8 mouse cellular contexts compared by ENCODE assay signal in genomic region chr7:28467213-28467751, GRCm38 (mm10). TPM values are rescaled to one million over a fixed set of nuclear protein-coding genes. Genes with fewer than 3 reads are reported as not detected.
A peak's percentile ranks its signal among the peaks of the same experiment; 100 is the strongest.
DNase-seq lines count a peak whose midpoint lies in the region; ATAC-seq lines count a peak whose summit lies in the region.
"Had no signal": no experiment of that assay in that cellular context is flagged by ENCODE, and none has a peak within 500 bp of the region (broad histone marks: within the 10 kb centered on the region; RNA-seq: fewer than 3 reads in every experiment).

No protein-coding gene starts in this region.

- ATAC-seq in neural tube, embryonic 15.5 days (ENCODE audit: low FRiP score), result no peak

- H3K9me3 ChIP-seq in neural tube, embryonic 15.5 days (replicated peaks), result no peaks in the 10 kb centered on the region

- DNase-seq in Muller cell, postnatal 12 days (ENCODE audit: inconsistent ontology term), result peak; percentile 79
- DNase-seq in adrenal gland, postnatal 14 days, result peak; percentile 87
- DNase-seq in gastrocnemius, postnatal 25 days, result peak; percentile 19
- peak; percentile 48 for DNase-seq in kidney, adult 11 months
- peak; percentile 61 to 70 for DNase-seq in lung, adult 18-20 months
- DNase-seq in cerebellum, adult 11 months, result no peak

- WGBS in neural tube, embryonic 15.5 days, result 4% methylated on average over 63 of the region's 63 CpGs

- H3K9ac ChIP-seq in neural tube, embryonic 15.5 days (replicated peaks), result peak overlapping the region; percentile 8; the same call in 1 of the 2 replicates

- peaks cover 36% of the 10 kb centered on the region for H3K4me1 ChIP-seq in neural tube, embryonic 15.5 days

- H3K4me3 ChIP-seq in neural tube, embryonic 15.5 days (replicated peaks), result peak overlapping the region; percentile 31

- peaks cover 13% of the 10 kb centered on the region; the same call in 1 of the 2 replicates for H3K27me3 ChIP-seq in neural tube, embryonic 15.5 days (replicated peaks)

- H3K36me3 ChIP-seq in neural tube, embryonic 15.5 days, result peaks cover 28% of the 10 kb centered on the region

- H3K4me2 ChIP-seq in neural tube, embryonic 15.5 days, result peak overlapping the region; percentile 57

- H3K27ac ChIP-seq in neural tube, embryonic 15.5 days (replicated peaks), result no peak overlapping the region

RNA-seq across cellular contexts. Expression of gene Lrfn1, which starts 15.5 kb away (rescaled TPM):
- 11.5 and 12.8 TPM in 2 replicates for total RNA-seq in adrenal gland, postnatal 14 days (2021)
- total RNA-seq in gastrocnemius, postnatal 25 days (2021), result under 1 TPM; 0.23 to 0.38 TPM
- polyA plus RNA-seq in neural tube, embryonic 15.5 days (2015; fragmentation: Nextera tagmentation; extraction: Ambion mirVana), result 16.0 and 18.7 TPM in 2 replicates

RNA-seq across cellular contexts. Expression of gene Gmfg, which starts 30.0 kb away (rescaled TPM):
- total RNA-seq in adrenal gland, postnatal 14 days (2021), result 14.7 and 24.7 TPM in 2 replicates
- 1 to 10 TPM; 1.6 to 4.2 TPM for total RNA-seq in gastrocnemius, postnatal 25 days (2021)
- polyA plus RNA-seq in neural tube, embryonic 15.5 days (2015; fragmentation: Nextera tagmentation; extraction: Ambion mirVana), result 5.3 and 33.8 TPM in 2 replicates

RNA-seq across cellular contexts. Expression of gene Ifnl2, which starts 43.0 kb away (rescaled TPM):
- not detected in 2 replicates for total RNA-seq in adrenal gland, postnatal 14 days (2021)
- total RNA-seq in gastrocnemius, postnatal 25 days (2021), result not detected
- not detected in 2 replicates for polyA plus RNA-seq in neural tube, embryonic 15.5 days (2015; fragmentation: Nextera tagmentation; extraction: Ambion mirVana)
- polyA plus RNA-seq: cortical plate, adult 2 months had no signal

RNA-seq across cellular contexts. Expression of gene Ifnl3, which starts 55.4 kb away (rescaled TPM):
- total RNA-seq in adrenal gland, postnatal 14 days (2021), result not detected in 2 replicates
- not detected for total RNA-seq in gastrocnemius, postnatal 25 days (2021)
- not detected in 2 replicates for polyA plus RNA-seq in neural tube, embryonic 15.5 days (2015; fragmentation: Nextera tagmentation; extraction: Ambion mirVana)
- polyA plus RNA-seq: cortical plate, adult 2 months had no signal
